Mouse (Mus musculus) midbrain, embryonic 13.5 days (tissue): ENCODE data around the gene Erh. TPM values are rescaled to one million over a fixed set of nuclear protein-coding genes. Genes with fewer than 3 reads are reported as not detected.

Experiments
- ATAC-seq: fragments of 200-750 bp; cut with Nextera tagmentation; 2 replicates; pipeline ENCODE4 v1.8.0; 2017; ENCODE audit warnings: mild to moderate bottlenecking, moderate TSS enrichment, moderate library complexity
- H3K27ac ChIP-seq: fragments of 300-500 bp; sonication (generic); 2 replicates; pipeline ENCODE4 v1.5.1; 2015; ENCODE audit warnings: inconsistent platforms, mild to moderate bottlenecking, moderate library complexity
- H3K27me3 ChIP-seq: fragments of 300-500 bp; sonication (generic); 2 replicates; pipeline ENCODE4 v1.6.1; 2015; ENCODE audit warnings: mild to moderate bottlenecking, inconsistent platforms
- H3K36me3 ChIP-seq: fragments of 300-500 bp; sonication (generic); 2 replicates; pipeline ENCODE4 v1.6.1; 2015; ENCODE audit warnings: mild to moderate bottlenecking, inconsistent platforms
- H3K4me1 ChIP-seq: fragments of 300-500 bp; sonication (generic); replicated peaks from 2 replicates; pipeline ENCODE4 v1.6.1; 2015; ENCODE audit warnings: inconsistent platforms
- H3K4me2 ChIP-seq: fragments of 300-500 bp; sonication (generic); replicated peaks from 2 replicates; pipeline ENCODE4 v1.6.1; 2015; ENCODE audit warnings: moderate library complexity, mild to moderate bottlenecking, inconsistent platforms
- H3K4me3 ChIP-seq: fragments of 300-500 bp; sonication (generic); replicated peaks from 2 replicates; pipeline ENCODE4 v1.5.1; 2015; ENCODE audit warnings: mild to moderate bottlenecking, inconsistent platforms
- H3K9ac ChIP-seq: fragments of 300-500 bp; sonication (generic); replicated peaks from 2 replicates; pipeline ENCODE4 v1.6.1; 2015; ENCODE audit warnings: mild to moderate bottlenecking, inconsistent platforms
- H3K9me3 ChIP-seq: fragments of 300-500 bp; sonication (generic); 2 replicates; pipeline ENCODE4 v1.6.1; 2016; ENCODE audit warnings: mild to moderate bottlenecking, inconsistent platforms
- WGBS: fragments of 180-500 bp; shearing (Covaris S2); methylation state at CpG from one replicate; pipeline ENCODE4 v1.1.7; 2015; 5-methylcytosine and 5-hydroxymethylcytosine counted together
- polyA plus RNA-seq: library from polyadenylated mRNA; unstranded; fragments of >200 nt; fragmentation: Nextera tagmentation; extraction: Ambion mirVana; gene quantifications from 2 replicates; pipeline ENCODE4 v1.2.1, GENCODE M21; 2015

Gene Erh
- polyA plus RNA-seq, 1 experiment from 2014 or later: 367 TPM

GRCm38 (mm10) chr12:80609928-80610327 is 34.2 kb downstream of the Erh start:
- Histone ChIP-seq H3K4me2 (no peak overlapping the region), H3K27me3 (no peaks in the 10 kb centered on the region), H3K9me3 (no peaks in the 10 kb centered on the region), H3K27ac (no peak overlapping the region), H3K9ac (no peak overlapping the region), H3K4me1 (no peaks in the 10 kb centered on the region), H3K4me3 (no peak overlapping the region), H3K36me3 (0 out of 2 replicates have a peak, but pooled peaks cover 1% of the 10 kb centered on the region)
- no peak for ATAC-seq
- WGBS: 84% methylated on average over 3 of the region's 3 CpGs

- ATAC-seq: no peak
- 93% methylated on average over 1 of the region's 1 CpGs for WGBS
- Histone ChIP-seq H3K36me3 (peaks cover 12% of the 10 kb centered on the region), H3K27me3 (no peaks in the 10 kb centered on the region), H3K9me3 (no peaks in the 10 kb centered on the region), H3K4me2 (no peak overlapping the region), H3K27ac (no peak overlapping the region), H3K9ac (no peak overlapping the region), H3K4me3 (no peak overlapping the region), H3K4me1 (no peaks in the 10 kb centered on the region)
Observed at GRCm38 (mm10) chr12:80608576-80608975, 35.6 kb downstream of the Erh start.

GRCm38 (mm10) chr12:80604218-80604617 is 39.9 kb downstream of the Erh start:
- H3K27ac ChIP-seq: no peak overlapping the region
- WGBS: 69% methylated on average over 2 of the region's 2 CpGs

GRCm38 (mm10) chr12:80603566-80603965 is 40.6 kb downstream of the Erh start:
- Histone ChIP-seq H3K4me2 (no peak overlapping the region), H3K27me3 (no peaks in the 10 kb centered on the region), H3K27ac (no peak overlapping the region), H3K9me3 (no peaks in the 10 kb centered on the region), H3K4me3 (no peak overlapping the region), H3K4me1 (no peaks in the 10 kb centered on the region), H3K36me3 (peaks cover 42% of the 10 kb centered on the region), H3K9ac (no peak overlapping the region)
- no peak for ATAC-seq
- 82% methylated on average over 4 of the region's 4 CpGs for WGBS

More at GRCm38 (mm10) chr12:80604218-80604617, 39.9 kb downstream of the Erh start:
- Histone ChIP-seq H3K9me3 (no peaks in the 10 kb centered on the region), H3K27me3 (no peaks in the 10 kb centered on the region), H3K9ac (no peak overlapping the region), H3K4me1 (no peaks in the 10 kb centered on the region), H3K4me2 (no peak overlapping the region), H3K4me3 (no peak overlapping the region), H3K36me3 (peaks cover 37% of the 10 kb centered on the region)
- ATAC-seq: no peak

GRCm38 (mm10) chr12:80602432-80602831 is 41.7 kb downstream of the Erh start:
- ATAC-seq: no peak
- H3K27me3 ChIP-seq: no peaks in the 10 kb centered on the region
- H3K4me2 ChIP-seq: no peak overlapping the region
- H3K9me3 ChIP-seq: no peaks in the 10 kb centered on the region
- H3K27ac ChIP-seq: no peak overlapping the region
- no peak overlapping the region for H3K4me3 ChIP-seq
- H3K4me1 ChIP-seq: no peaks in the 10 kb centered on the region
- no peak overlapping the region for H3K9ac ChIP-seq
- WGBS: 96% methylated on average over 5 of the region's 5 CpGs
- H3K36me3 ChIP-seq: peaks cover 49% of the 10 kb centered on the region

- H3K4me1 ChIP-seq: no peaks in the 10 kb centered on the region
- no peak overlapping the region for H3K4me2 ChIP-seq
- no peak for ATAC-seq
- peaks cover 53% of the 10 kb centered on the region for H3K36me3 ChIP-seq
- H3K27ac ChIP-seq: no peak overlapping the region
- H3K9ac ChIP-seq: no peak overlapping the region
- no peaks in the 10 kb centered on the region for H3K27me3 ChIP-seq
- no peak overlapping the region for H3K4me3 ChIP-seq
- H3K9me3 ChIP-seq: no peaks in the 10 kb centered on the region
- WGBS: 89% methylated on average over 9 of the region's 9 CpGs
Observed at GRCm38 (mm10) chr12:80601597-80602269, 42.4 kb downstream of the Erh start.

- 44% methylated on average over 6 of the region's 6 CpGs for WGBS
- Histone ChIP-seq H3K4me3 (no peak overlapping the region), H3K9ac (no peak overlapping the region), H3K36me3 (peaks cover 54% of the 10 kb centered on the region), H3K9me3 (no peaks in the 10 kb centered on the region), H3K27ac (peak overlapping the region; percentile 40), H3K4me1 (no peaks in the 10 kb centered on the region), H3K4me2 (no peak overlapping the region), H3K27me3 (no peaks in the 10 kb centered on the region)
- 0 out of 2 replicates have a peak, but pooled peaks have one; percentile 27 for ATAC-seq
Observed at GRCm38 (mm10) chr12:80598756-80599155, 45.4 kb downstream of the Erh start.

GRCm38 (mm10) chr12:80598236-80598635 is 45.9 kb downstream of the Erh start:
- peaks cover 59% of the 10 kb centered on the region for H3K36me3 ChIP-seq
- H3K9me3 ChIP-seq: no peaks in the 10 kb centered on the region
- H3K4me3 ChIP-seq: no peak overlapping the region
- no peaks in the 10 kb centered on the region for H3K4me1 ChIP-seq
- no peaks in the 10 kb centered on the region for H3K27me3 ChIP-seq
- no peak overlapping the region for H3K9ac ChIP-seq
- H3K4me2 ChIP-seq: no peak overlapping the region
- WGBS: 31% methylated on average over 7 of the region's 7 CpGs
- ATAC-seq: no peak
- peak overlapping the region; percentile 40 for H3K27ac ChIP-seq

- H3K4me2 ChIP-seq: no peak overlapping the region
- peaks cover 54% of the 10 kb centered on the region for H3K36me3 ChIP-seq
- H3K9ac ChIP-seq: no peak overlapping the region
- WGBS: 88% methylated on average over 4 of the region's 4 CpGs
- no peak overlapping the region for H3K4me3 ChIP-seq
- no peaks in the 10 kb centered on the region for H3K27me3 ChIP-seq
- H3K9me3 ChIP-seq: no peaks in the 10 kb centered on the region
- ATAC-seq: no peak
- H3K27ac ChIP-seq: no peak overlapping the region
- no peaks in the 10 kb centered on the region for H3K4me1 ChIP-seq
Observed at GRCm38 (mm10) chr12:80595968-80596367, 48.2 kb downstream of the Erh start.

- H3K9ac ChIP-seq: no peak overlapping the region
- no peak overlapping the region for H3K4me2 ChIP-seq
- H3K36me3 ChIP-seq: peaks cover 54% of the 10 kb centered on the region
- WGBS: 91% methylated on average over 4 of the region's 4 CpGs
- no peaks in the 10 kb centered on the region for H3K4me1 ChIP-seq
- H3K27ac ChIP-seq: no peak overlapping the region
- no peaks in the 10 kb centered on the region for H3K9me3 ChIP-seq
- H3K27me3 ChIP-seq: no peaks in the 10 kb centered on the region
- no peak for ATAC-seq
- no peak overlapping the region for H3K4me3 ChIP-seq
Observed at GRCm38 (mm10) chr12:80595566-80595965, 48.6 kb downstream of the Erh start.

- no peaks in the 10 kb centered on the region for H3K27me3 ChIP-seq
- no peak for ATAC-seq
- H3K36me3 ChIP-seq: peaks cover 62% of the 10 kb centered on the region
- no peak overlapping the region for H3K4me3 ChIP-seq
- no peaks in the 10 kb centered on the region for H3K9me3 ChIP-seq
- 92% methylated on average over 4 of the region's 4 CpGs for WGBS
- no peaks in the 10 kb centered on the region for H3K4me1 ChIP-seq
- H3K27ac ChIP-seq: no peak overlapping the region
- H3K4me2 ChIP-seq: no peak overlapping the region
- no peak overlapping the region; the same call in 1 of the 2 replicates for H3K9ac ChIP-seq
Observed at GRCm38 (mm10) chr12:80594781-80595180, 49.4 kb downstream of the Erh start.

- no peak for ATAC-seq
- 91% methylated on average over 4 of the region's 4 CpGs for WGBS
- Histone ChIP-seq H3K4me3 (no peak overlapping the region), H3K4me2 (no peak overlapping the region), H3K27me3 (no peaks in the 10 kb centered on the region), H3K4me1 (no peaks in the 10 kb centered on the region), H3K36me3 (peaks cover 62% of the 10 kb centered on the region), H3K27ac (no peak overlapping the region), H3K9ac (no peak overlapping the region), H3K9me3 (no peaks in the 10 kb centered on the region)
Observed at GRCm38 (mm10) chr12:80594141-80594540, 50.0 kb downstream of the Erh start.

- no peak overlapping the region for H3K4me3 ChIP-seq
- WGBS: 44% methylated on average over 2 of the region's 2 CpGs
- H3K9me3 ChIP-seq: no peaks in the 10 kb centered on the region
- H3K9ac ChIP-seq: no peak overlapping the region
- peaks cover 66% of the 10 kb centered on the region for H3K36me3 ChIP-seq
- no peaks in the 10 kb centered on the region for H3K4me1 ChIP-seq
- H3K27ac ChIP-seq: no peak overlapping the region
- H3K4me2 ChIP-seq: no peak overlapping the region
- no peaks in the 10 kb centered on the region for H3K27me3 ChIP-seq
- no peak for ATAC-seq
Observed at GRCm38 (mm10) chr12:80584973-80585372, 59.2 kb downstream of the Erh start.
